Mouse (Mus musculus) embryonic fibroblast, embryonic 13.5 days (primary cell): ENCODE measurements around the gene Btg4. TPM values are rescaled to one million over a fixed set of nuclear protein-coding genes. Genes with fewer than 3 reads are reported as not detected.

Experiments
- H3K27ac ChIP-seq: 2 replicates; pipeline ENCODE4 v1.5.1; 2012; ENCODE audit warnings: low read length, control low read depth, inconsistent platforms; ENCODE audit not compliant: insufficient read depth
- H3K4me1 ChIP-seq: 2 replicates; pipeline ENCODE4 v1.6.1; 2011; ENCODE audit warnings: low read length; ENCODE audit not compliant: control insufficient read depth, insufficient read depth
- H3K4me3 ChIP-seq: 2 replicates; pipeline ENCODE4 v1.5.1; 2011; ENCODE audit warnings: mild to moderate bottlenecking, control low read depth, low read length; ENCODE audit not compliant: insufficient read depth
- CTCF ChIP-seq: IDR thresholded peaks from 2 replicates; pipeline ENCODE4 v1.5.1; 2011; ENCODE audit warnings: mild to moderate bottlenecking, control low read depth, low read length, moderate library complexity, borderline replicate concordance; ENCODE audit not compliant: insufficient read depth
- POLR2A ChIP-seq: IDR thresholded peaks from 2 replicates; pipeline ENCODE4 v1.6.1; 2011; ENCODE audit warnings: low read depth, mild to moderate bottlenecking, control low read depth, low read length, moderate library complexity
- polyA plus RNA-seq: library from polyadenylated mRNA; stranded (reverse); fragments of >200 nt; gene quantifications from 2 replicates; pipeline ENCODE4 v1.2.4, GENCODE M21; 2011; ENCODE audit warnings: low read depth; ENCODE audit not compliant: missing spikeins, insufficient read length

Gene Btg4
- polyA plus RNA-seq, 1 experiment = not detected

DNA sequence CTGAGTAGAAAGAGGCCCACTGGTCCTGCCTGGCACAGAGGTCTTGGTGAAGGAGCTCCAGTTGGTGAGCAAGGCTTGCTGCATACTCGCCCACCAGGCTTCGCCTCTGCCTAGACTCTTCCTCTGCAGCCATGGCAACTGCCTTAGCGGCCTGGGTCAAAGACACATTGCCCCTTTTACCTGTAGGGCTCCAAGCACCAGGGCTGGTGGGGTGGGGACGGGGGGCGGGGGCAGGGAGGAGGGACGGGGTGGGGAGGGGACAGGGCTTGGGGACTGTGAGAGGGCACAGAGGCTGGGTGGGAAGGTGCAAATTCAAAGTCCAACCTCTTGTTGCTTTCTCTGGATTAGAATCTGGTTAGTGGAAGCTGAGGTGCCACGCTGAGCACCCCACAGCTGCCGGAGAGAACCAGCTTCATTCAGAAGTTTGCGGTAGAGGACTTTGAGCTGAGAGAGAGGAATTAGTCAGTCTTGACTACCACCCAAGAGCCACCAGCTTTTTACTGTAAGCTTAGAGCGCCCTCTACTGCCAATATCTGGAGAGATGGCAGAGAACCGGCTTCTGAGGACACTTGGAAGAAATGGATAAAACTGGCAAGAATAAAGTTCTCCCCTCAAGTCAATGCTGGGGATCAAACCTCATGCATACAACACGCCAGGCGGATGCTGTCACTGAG is 91.5 kb downstream of the Btg4 start:
- TF ChIP-seq CTCF (0 out of 2 replicates have a peak, but pooled peaks have one; percentile 3), POLR2A (no peak)
- no peak overlapping the region for H3K4me3 ChIP-seq
- H3K4me1 ChIP-seq = peaks cover under 1% of the 10 kb centered on the region; the same call in 1 of the 2 replicates
- no peak overlapping the region for H3K27ac ChIP-seq

DNA sequence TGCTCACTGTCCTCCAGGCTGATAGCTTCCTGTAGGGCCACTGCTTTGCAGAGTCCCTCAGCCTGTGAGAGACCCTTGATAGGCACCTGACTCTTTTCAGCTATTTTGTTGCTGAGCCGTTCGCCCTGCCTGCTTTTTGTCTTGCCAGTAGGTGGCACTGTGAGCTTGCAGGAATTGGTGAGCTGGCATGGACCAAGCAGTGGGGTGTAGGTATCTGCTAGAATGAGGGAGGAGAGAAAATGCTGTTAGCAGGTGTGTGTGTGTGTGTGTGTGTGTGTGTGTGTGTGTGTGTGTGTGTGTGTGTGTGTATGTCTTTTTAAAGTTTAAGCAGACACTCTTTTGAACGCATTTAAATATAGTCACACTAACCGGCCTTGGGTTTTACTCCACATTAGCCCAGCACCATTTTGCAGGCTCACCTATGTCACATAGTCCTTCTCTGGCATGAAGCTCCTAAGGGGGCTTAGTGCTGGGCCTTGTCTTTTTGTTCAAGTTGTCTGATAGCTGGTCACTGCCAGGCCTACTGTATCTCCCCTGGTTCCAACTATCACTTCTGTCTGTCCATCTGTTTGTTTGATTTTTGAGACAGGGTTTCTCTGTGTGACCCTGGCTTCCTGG is 101.2 kb downstream of the Btg4 start:
- Histone ChIP-seq H3K27ac (no peak overlapping the region), H3K4me1 (no peaks in the 10 kb centered on the region), H3K4me3 (no peak overlapping the region)
- peak; percentile 94 for TF ChIP-seq CTCF
- TF ChIP-seq POLR2A = no peak

DNA sequence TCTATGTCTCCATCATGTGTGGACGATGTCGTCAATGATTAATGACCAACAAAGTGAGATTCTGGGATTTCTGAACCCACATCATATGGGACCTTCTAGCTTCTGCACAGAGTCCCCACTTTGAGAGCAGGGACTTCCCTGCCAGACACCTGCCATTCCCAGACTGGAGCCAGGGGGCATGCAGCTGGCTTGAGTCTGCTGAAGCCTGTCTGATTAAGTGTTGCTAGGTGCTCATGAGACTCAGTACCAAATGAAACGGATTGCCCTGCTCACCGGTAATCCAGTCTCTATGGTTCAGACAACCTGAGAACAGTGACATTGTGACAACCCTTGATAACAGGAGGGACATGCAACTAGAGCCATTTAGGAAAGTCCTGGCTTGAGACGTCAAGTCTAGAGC is 103.3 kb downstream of the Btg4 start:
- TF ChIP-seq POLR2A = no peak
- TF ChIP-seq CTCF = no peak
- Histone ChIP-seq H3K4me3 (no peak overlapping the region), H3K27ac (no peak overlapping the region), H3K4me1 (no peaks in the 10 kb centered on the region)

DNA sequence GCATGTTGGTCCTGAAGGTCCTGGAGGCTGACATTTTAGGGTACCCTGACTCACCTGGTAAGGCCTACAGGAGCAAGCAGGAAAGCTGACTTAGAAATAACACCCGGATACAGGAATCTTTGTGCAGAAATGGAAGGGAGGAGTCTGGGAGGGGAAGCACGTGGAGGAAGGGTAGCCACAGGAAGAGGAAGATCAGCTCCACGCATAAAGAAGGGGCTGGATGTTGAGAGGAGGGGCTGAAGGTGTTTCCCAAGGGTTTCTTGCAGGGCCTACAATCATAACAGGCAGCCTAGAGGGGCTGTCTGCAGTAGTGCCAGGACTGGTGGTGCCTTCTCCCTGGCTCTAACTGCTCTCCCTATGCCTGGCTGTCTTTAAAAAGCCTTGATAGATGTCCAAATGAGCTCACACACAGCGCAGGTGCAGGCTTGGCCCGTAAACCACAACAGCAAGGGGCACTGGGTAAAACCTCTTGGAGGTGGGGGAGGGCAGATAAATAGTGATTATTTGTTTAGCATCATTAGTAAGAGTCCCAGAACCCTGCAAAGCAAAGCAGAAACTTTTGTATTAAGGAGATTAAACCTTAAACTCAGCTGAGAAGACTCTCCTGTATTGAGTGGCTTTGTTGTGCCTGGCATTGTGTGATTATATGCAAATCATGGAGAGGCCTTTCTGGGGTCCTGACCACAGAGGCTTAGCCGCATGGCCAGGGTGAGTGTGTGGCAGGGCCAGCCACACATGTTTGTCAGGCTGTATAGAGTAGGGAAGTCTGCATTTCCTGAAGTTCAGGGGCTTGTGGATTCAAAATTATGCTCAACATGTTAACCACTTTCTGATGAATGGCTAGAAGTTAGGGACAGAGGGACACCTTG is 104.8 kb downstream of the Btg4 start, which contains the start of gene Gm32742:
Gene Gm32742 (minus strand): TSS at position 206 of the 869 bp plus-strand sequence.
- Histone ChIP-seq H3K4me3 (no peak within 1 kb of the TSS), H3K27ac (no peak within 1 kb of the TSS), H3K4me1 (peaks cover 2% of the 10 kb centered on the region; the same call in 1 of the 2 replicates)
- no peak for TF ChIP-seq POLR2A
- TF ChIP-seq CTCF = no peak

DNA sequence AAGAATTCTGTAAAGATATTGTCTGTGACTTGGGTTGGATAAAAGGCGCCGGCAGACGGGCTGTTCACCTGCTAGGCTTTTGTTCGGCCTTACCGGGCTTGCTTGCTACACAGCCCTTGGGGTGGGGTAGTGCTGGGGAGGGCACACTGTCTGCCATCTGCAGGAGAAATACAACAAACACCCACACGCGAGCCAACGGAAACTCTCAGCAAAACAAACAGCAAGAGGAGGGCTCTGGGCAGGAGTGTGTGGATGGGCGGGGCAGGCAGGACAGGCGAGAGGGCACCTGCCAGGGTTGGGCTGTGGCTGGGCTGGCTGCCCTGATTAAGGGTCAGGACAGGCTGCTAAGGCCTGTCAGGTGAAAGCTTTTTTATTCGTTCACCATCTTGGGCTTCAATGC is 107.3 kb downstream of the Btg4 start:
- H3K4me3 ChIP-seq = no peak overlapping the region
- TF ChIP-seq POLR2A (no peak), CTCF (no peak)
- no peak overlapping the region for H3K27ac ChIP-seq
- H3K4me1 ChIP-seq = peaks cover 4% of the 10 kb centered on the region; the same call in 1 of the 2 replicates

DNA sequence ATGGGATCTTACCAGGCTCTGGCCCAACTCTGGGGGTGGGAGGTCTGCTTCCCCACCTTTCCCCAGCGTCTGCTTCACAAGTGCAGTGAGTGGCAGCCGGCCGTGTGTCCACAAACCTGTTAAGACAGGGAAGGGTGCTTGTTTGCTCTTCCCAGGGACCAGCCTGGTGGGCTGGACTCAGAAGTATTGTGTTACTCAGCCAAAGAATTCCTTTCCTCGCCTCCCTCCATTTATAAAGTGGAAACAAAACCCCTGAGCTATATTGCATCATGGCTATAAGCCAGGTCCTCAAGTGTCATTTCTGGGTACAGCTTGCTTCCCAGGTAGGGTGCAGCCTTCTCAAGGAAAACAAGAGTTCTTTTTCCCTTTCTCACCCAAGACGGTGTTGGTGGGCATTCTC is 108.0 kb downstream of the Btg4 start:
- no peak overlapping the region for H3K27ac ChIP-seq
- peaks cover 4% of the 10 kb centered on the region; the same call in 1 of the 2 replicates for H3K4me1 ChIP-seq
- H3K4me3 ChIP-seq = no peak overlapping the region
- TF ChIP-seq POLR2A = no peak

DNA sequence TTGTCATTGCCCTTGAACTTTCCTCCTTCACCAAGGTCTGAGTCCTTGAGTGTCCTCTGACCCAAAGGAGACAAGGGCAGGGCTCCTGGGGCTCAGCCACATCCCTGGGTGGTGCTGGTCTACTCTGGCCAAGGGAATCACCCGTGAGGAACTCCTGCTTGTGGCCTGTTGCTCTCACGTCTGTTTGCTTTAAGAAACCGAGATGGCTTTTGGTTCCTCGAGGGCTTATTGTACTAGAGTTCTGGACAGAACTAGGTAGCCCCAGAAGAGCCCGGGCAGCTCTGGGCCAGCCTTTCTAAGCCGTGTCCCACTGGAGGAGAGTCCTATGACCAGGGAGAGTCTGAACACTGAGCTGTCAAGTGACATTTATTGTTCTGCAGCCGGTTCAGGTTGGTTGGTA is 108.4 kb downstream of the Btg4 start:
- H3K27ac ChIP-seq = no peak overlapping the region
- H3K4me3 ChIP-seq = no peak overlapping the region
- TF ChIP-seq CTCF (no peak), POLR2A (no peak)

More for the DNA sequence above, 108.4 kb downstream of the Btg4 start:
- H3K4me1 ChIP-seq = peaks cover 4% of the 10 kb centered on the region; the same call in 1 of the 2 replicates

Other genes with a start within 250 kb of the Btg4 start
- 32.0 and 33.9 TPM in 2 replicates for gene Ppp2r1b, start 215.6 kb upstream of the Btg4 start, polyA plus RNA-seq
- 22.1 and 23.2 TPM in 2 replicates for gene Sik2, start 51.8 kb upstream of the Btg4 start, polyA plus RNA-seq
- gene Layn, start 16.2 kb downstream of the Btg4 start, polyA plus RNA-seq = 32.1 and 48.7 TPM in 2 replicates
- 4.3 and 5.8 TPM in 2 replicates for gene 4833427G06Rik, start 41.2 kb downstream of the Btg4 start, polyA plus RNA-seq
- 0.05 TPM in 1 of 2 replicates, not detected in the other for gene Gm32742, start 104.6 kb downstream of the Btg4 start, polyA plus RNA-seq
- not detected in 2 replicates for gene Pou2af1, start 152.8 kb downstream of the Btg4 start, polyA plus RNA-seq
- 4.2 and 5.4 TPM in 2 replicates for gene Colca2, start 217.7 kb downstream of the Btg4 start, polyA plus RNA-seq